Mouse (Mus musculus) E14TG2a.4 (cell line): ENCODE data around the gene Taf1c.

Experiments
- CTCF ChIP-seq: conservative IDR thresholded peaks from 2 replicates; pipeline ENCODE4 v1.5.1; 2014; ENCODE audit warnings: low read length
- POU5F1 ChIP-seq: IDR thresholded peaks from 2 replicates; pipeline ENCODE4 v1.6.1; 2014; ENCODE audit warnings: low read length, borderline replicate concordance

- no peak for TF ChIP-seq CTCF
- TF ChIP-seq POU5F1, result no peak
These were observed 16.2 kb downstream of the Taf1c start for GRCm38 (mm10) chr8:119588844-119589243.
